Comparison of ENCODE assay signal across 29 mouse cellular contexts in the genomic region with DNA sequence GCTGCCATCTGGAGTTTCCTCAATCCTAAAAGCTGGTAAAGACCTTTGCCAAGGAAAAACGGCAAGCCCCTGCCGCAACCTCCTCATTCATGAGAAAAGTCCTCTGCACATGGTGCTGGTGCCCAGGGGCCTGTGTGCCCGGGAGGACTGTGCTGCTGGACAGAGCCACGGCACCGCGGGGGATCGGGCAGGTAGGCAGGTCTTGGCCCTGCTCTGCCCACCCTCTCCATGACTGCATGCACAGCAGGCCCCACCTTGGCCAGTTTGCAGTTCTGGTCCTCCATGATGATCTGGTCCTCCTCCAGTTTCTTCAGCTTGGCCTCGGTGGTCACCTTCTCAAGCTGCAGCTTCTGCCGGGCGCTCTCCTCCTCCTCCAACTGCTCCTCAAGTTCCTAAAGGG. TPM values are rescaled to one million over a fixed set of nuclear protein-coding genes. Genes with fewer than 3 reads are reported as not detected.
DNase-seq lines count a peak whose midpoint lies in the region; ATAC-seq and TF ChIP-seq lines count a peak whose summit lies in the region.
"Had no signal": no experiment of that assay in that cellular context is flagged by ENCODE, and none has a peak within 500 bp of the region (broad histone marks: within the 10 kb centered on the region; RNA-seq: fewer than 3 reads in every experiment).

No protein-coding gene starts in this region.

- peaks cover 16% of the 10 kb centered on the region for H3K79me2 ChIP-seq in myocyte (ENCODE audit: control insufficient read depth, insufficient read depth)

- no peak for ATAC-seq in liver, embryonic 12.5 days
- no peak for ATAC-seq in liver, embryonic 15.5 days (ENCODE audit: insufficient read depth)
- no peak for ATAC-seq in lung, postnatal 0 days
- ATAC-seq: forebrain, embryonic 14.5 days; forebrain, postnatal 0 days; hindbrain, embryonic 16.5 days; Patski had no signal

- 0 out of 2 replicates have a peak overlapping the region, but pooled peaks have one; percentile 37 for H3K4me2 ChIP-seq in liver, embryonic 12.5 days
- H3K4me2 ChIP-seq in liver, embryonic 15.5 days = 0 out of 2 replicates have a peak overlapping the region, but pooled peaks have one; percentile 35
- H3K4me2 ChIP-seq in myocyte (ENCODE audit: low read depth) = no peak overlapping the region
- H3K4me2 ChIP-seq in lung, postnatal 0 days (replicated peaks; ENCODE audit: low read depth, low read length) = no peak overlapping the region
- H3K4me2 ChIP-seq: embryonic facial prominence, embryonic 12.5 days; embryonic facial prominence, embryonic 15.5 days; heart, embryonic 11.5 days; hindbrain, embryonic 13.5 days had no signal

- DNase-seq in heart, embryonic 10.5 days (ENCODE audit: low spot score) = no peak
- no peak for DNase-seq in heart, postnatal 10 days
- DNase-seq in frontal cortex, postnatal 14 days (ENCODE audit: low spot score in 2 of 2) = no peak
- DNase-seq in lung, postnatal 0 days (ENCODE audit: low spot score) = no peak
- DNase-seq: adrenal gland, postnatal 10 days; adrenal gland, postnatal 36 days; cerebellum, adult 18-20 months; cerebellum, adult 9-10 months; cerebellum, postnatal 14 days; forebrain, postnatal 0 days; gastrocnemius, postnatal 25 days; heart, adult 2 months; heart, postnatal 36 days had no signal

- H3K9ac ChIP-seq in liver, embryonic 12.5 days = peak overlapping the region; percentile 9
- no peak overlapping the region for H3K9ac ChIP-seq in liver, embryonic 15.5 days
- no peak overlapping the region for H3K9ac ChIP-seq in lung, postnatal 0 days (replicated peaks; ENCODE audit: low read depth)
- H3K9ac ChIP-seq: embryonic facial prominence, embryonic 12.5 days; embryonic facial prominence, embryonic 15.5 days; forebrain, postnatal 0 days; hindbrain, embryonic 13.5 days had no signal

- no peaks in the 10 kb centered on the region; the same call in 1 of the 2 replicates for H3K4me1 ChIP-seq in heart, embryonic 10.5 days
- H3K4me1 ChIP-seq in liver, embryonic 12.5 days = peaks cover 32% of the 10 kb centered on the region
- H3K4me1 ChIP-seq in liver, embryonic 15.5 days (replicated peaks) = peaks cover 36% of the 10 kb centered on the region
- no peaks in the 10 kb centered on the region for H3K4me1 ChIP-seq in lung, postnatal 0 days (ENCODE audit: insufficient read depth, low read depth, low read length)
- H3K4me1 ChIP-seq: embryonic facial prominence, embryonic 12.5 days; embryonic facial prominence, embryonic 15.5 days; hindbrain, embryonic 10.5 days; hindbrain, embryonic 13.5 days had no signal

- no peak overlapping the region for H3K4me3 ChIP-seq in heart, embryonic 10.5 days
- H3K4me3 ChIP-seq in liver, embryonic 12.5 days = no peak overlapping the region
- H3K4me3 ChIP-seq in liver, embryonic 15.5 days (replicated peaks) = no peak overlapping the region
- H3K4me3 ChIP-seq in myocyte = no peak overlapping the region
- no peak overlapping the region for H3K4me3 ChIP-seq in lung, postnatal 0 days (ENCODE audit: low read depth, low read length)
- H3K4me3 ChIP-seq: embryonic facial prominence, embryonic 12.5 days; embryonic facial prominence, embryonic 15.5 days; heart, adult 2 months; hindbrain, embryonic 10.5 days; hindbrain, embryonic 13.5 days had no signal

- intact Hi-C loops in heart, postnatal 10 days (cut with DNase I) = no loop called here

- TF ChIP-seq CTCF in lung, postnatal 0 days (IDR thresholded peaks at IDR 0.05) = no peak

- TF ChIP-seq POLR2A in myocyte (IDR thresholded peaks at IDR 0.05; ENCODE audit: insufficient read length, low read depth) = peak; percentile 60

- H3K27ac ChIP-seq in heart, embryonic 10.5 days = 0 out of 2 replicates have a peak overlapping the region, but pooled peaks have one; percentile 6
- H3K27ac ChIP-seq in liver, embryonic 12.5 days = peak overlapping the region; percentile 86
- H3K27ac ChIP-seq in liver, embryonic 15.5 days (replicated peaks) = peak overlapping the region; percentile 74
- no peak overlapping the region for H3K27ac ChIP-seq in lung, postnatal 0 days (ENCODE audit: low read length)
- H3K27ac ChIP-seq: embryonic facial prominence, embryonic 12.5 days; embryonic facial prominence, embryonic 15.5 days; heart, adult 2 months; hindbrain, embryonic 10.5 days; hindbrain, embryonic 13.5 days had no signal

- H3K27me3 ChIP-seq in heart, embryonic 10.5 days (ENCODE audit: insufficient read depth, poor library complexity, severe bottlenecking) = no peaks in the 10 kb centered on the region
- no peaks in the 10 kb centered on the region for H3K27me3 ChIP-seq in liver, embryonic 12.5 days (replicated peaks)
- H3K27me3 ChIP-seq in liver, embryonic 15.5 days = no peaks in the 10 kb centered on the region
- H3K27me3 ChIP-seq in myocyte (ENCODE audit: control insufficient read depth, insufficient read depth, insufficient read length) = no peaks in the 10 kb centered on the region
- no peaks in the 10 kb centered on the region for H3K27me3 ChIP-seq in lung, postnatal 0 days (replicated peaks; ENCODE audit: insufficient read depth, low read length)
- H3K27me3 ChIP-seq: embryonic facial prominence, embryonic 12.5 days; embryonic facial prominence, embryonic 15.5 days; hindbrain, embryonic 13.5 days; Patski had no signal

- 97% methylated on average over 9 of the region's 10 CpGs for WGBS in heart, embryonic 10.5 days
- 86% methylated on average over 10 of the region's 10 CpGs for WGBS in liver, embryonic 12.5 days (ENCODE audit: insufficient replicate concordance)
- 85% methylated on average over 10 of the region's 10 CpGs for WGBS in liver, embryonic 15.5 days (ENCODE audit: insufficient replicate concordance)
- 85% methylated on average over 10 of the region's 10 CpGs for WGBS in lung, postnatal 0 days

- no peak for TF ChIP-seq EP300 in lung, postnatal 0 days (IDR thresholded peaks at IDR 0.05)

- H3K9me3 ChIP-seq in heart, embryonic 10.5 days = no peaks in the 10 kb centered on the region
- no peaks in the 10 kb centered on the region for H3K9me3 ChIP-seq in liver, embryonic 12.5 days (replicated peaks)
- H3K9me3 ChIP-seq in liver, embryonic 15.5 days (replicated peaks) = no peaks in the 10 kb centered on the region
- no peaks in the 10 kb centered on the region for H3K9me3 ChIP-seq in lung, postnatal 0 days (ENCODE audit: low read length)
- H3K9me3 ChIP-seq: embryonic facial prominence, embryonic 12.5 days; embryonic facial prominence, embryonic 15.5 days; hindbrain, embryonic 10.5 days; hindbrain, embryonic 13.5 days had no signal

- H3K36me3 ChIP-seq in heart, embryonic 10.5 days = peaks cover 99% of the 10 kb centered on the region
- peaks cover 99% of the 10 kb centered on the region for H3K36me3 ChIP-seq in liver, embryonic 12.5 days
- peaks cover 99% of the 10 kb centered on the region for H3K36me3 ChIP-seq in liver, embryonic 15.5 days (replicated peaks)
- peaks cover 100% of the 10 kb centered on the region for H3K36me3 ChIP-seq in myocyte (ENCODE audit: control insufficient read depth, insufficient read depth)
- H3K36me3 ChIP-seq in lung, postnatal 0 days (ENCODE audit: insufficient read depth, low read length) = peaks cover 91% of the 10 kb centered on the region

- no peak overlapping the region for H3ac ChIP-seq in myocyte (ENCODE audit: control insufficient read depth, insufficient read length)

TF ChIP-seq in myocyte, 11 proteins besides CTCF, POLR2A, EP300 and RAD21:
- no peak for TF ChIP-seq MYOD1 (IDR thresholded peaks at IDR 0.05; ENCODE audit: control insufficient read depth in 1 of 3, insufficient read length in 2 of 3, low read depth in 2 of 3)
- peak; percentile 73 for TF ChIP-seq POLR2AphosphoS2 (IDR thresholded peaks at IDR 0.05; ENCODE audit: insufficient read length, low read depth)

RNA-seq across cellular contexts. Expression of a gene that starts 17.5 kb away (rescaled TPM):
- polyA plus RNA-seq in heart, embryonic 10.5 days (2016; fragmentation: Nextera tagmentation; extraction: Ambion mirVana) = 0.16 and 0.52 TPM in 2 replicates
- total RNA-seq in heart, postnatal 10 days (2021) = not detected
- polyA plus RNA-seq in liver, embryonic 12.5 days (2016; fragmentation: Nextera tagmentation; extraction: Ambion mirVana) = 25.8 and 26.7 TPM in 2 replicates
- polyA plus RNA-seq in liver, embryonic 15.5 days (2015; fragmentation: Nextera tagmentation; extraction: Ambion mirVana) = 27.0 and 28.5 TPM in 2 replicates
- 0.38 TPM for polyA plus RNA-seq in myocyte (2012; fragmentation: generic; extraction: Trizol)
- 0.06 and 0.26 TPM in 2 replicates for polyA plus RNA-seq in lung, postnatal 0 days (2015; fragmentation: Nextera tagmentation; extraction: Ambion mirVana)
- total RNA-seq: adrenal gland, adult 18-20 months; adrenal gland, postnatal 36 days; heart, postnatal 36 days had no signal
- polyA plus RNA-seq: heart, adult 2 months; heart, embryonic 14.5 days had no signal

RNA-seq across cellular contexts. Expression of a gene that starts 45.5 kb away (rescaled TPM):
- polyA plus RNA-seq in heart, embryonic 10.5 days (2016; fragmentation: Nextera tagmentation; extraction: Ambion mirVana) = not detected in 2 replicates
- total RNA-seq in heart, postnatal 10 days (2021) = not detected
- polyA plus RNA-seq in liver, embryonic 12.5 days (2016; fragmentation: Nextera tagmentation; extraction: Ambion mirVana) = not detected in 2 replicates
- polyA plus RNA-seq in liver, embryonic 15.5 days (2015; fragmentation: Nextera tagmentation; extraction: Ambion mirVana) = 0.12 TPM in 1 of 2 replicates, not detected in the other
- polyA plus RNA-seq in myocyte (2012; fragmentation: generic; extraction: Trizol) = 63.1 TPM
- 0.14 and 0.31 TPM in 2 replicates for polyA plus RNA-seq in lung, postnatal 0 days (2015; fragmentation: Nextera tagmentation; extraction: Ambion mirVana)
- total RNA-seq: ES-E14; forebrain, postnatal 0 days; gastrocnemius, adult 8-10 months; gastrocnemius, postnatal 25 days; heart, adult 2 months had no signal
- polyA plus RNA-seq: embryonic facial prominence, embryonic 12.5 days; forebrain, embryonic 11.5 days; forebrain, embryonic 14.5 days; heart, embryonic 14.5 days; hindbrain, embryonic 10.5 days; hindbrain, embryonic 13.5 days had no signal

Comparison
In these comparisons a context has a peak if more than half of its experiments do, and no peak if none do; other contexts are left out.
1. H3K4me2 ChIP-seq: peak in liver, embryonic 12.5 days (single experiment) and liver, embryonic 15.5 days (single experiment); none in myocyte (single experiment) and lung, postnatal 0 days (single experiment).
2. RNA of a gene that starts 17.5 kb away (polyA plus RNA-seq): 27.0 to 28.5 TPM in liver, embryonic 15.5 days and 25.8 to 26.7 TPM in liver, embryonic 12.5 days; 0.38 TPM in myocyte (single experiment), 0.06 to 0.26 TPM in lung, postnatal 0 days and 0.16 to 0.52 TPM in heart, embryonic 10.5 days; every median in the first group is over 10 times any median in the second.
3. RNA of a gene that starts 45.5 kb away (polyA plus RNA-seq): 63.1 TPM in myocyte (single experiment); 0.14 to 0.31 TPM in lung, postnatal 0 days, 0.12 TPM in liver, embryonic 15.5 days, not detected in heart, embryonic 10.5 days and not detected in liver, embryonic 12.5 days; every median in the first group is over 10 times any median in the second.